Mouse (Mus musculus): ENCODE measurements around the gene Nrp1.

Nrp1 gene

GRCm38 (mm10) chr8:128358406-128358755, at the start of gene Nrp1:
Gene Nrp1 (plus strand): TSS chr8:128358604.
- in situ Hi-C loops (cut with MseI, MboI): no loop called here

- in situ Hi-C loops (cut with MseI, MboI): no loop called here
These were observed 37.6 kb upstream of the Nrp1 start for GRCm38 (mm10) chr8:128320797-128321196.

GRCm38 (mm10) chr8:128327281-128327680, 31.1 kb upstream of the Nrp1 start:
- in situ Hi-C loops (cut with MseI, MboI): no loop called here

GRCm38 (mm10) chr8:128327922-128328321, 30.5 kb upstream of the Nrp1 start:
- in situ Hi-C loops (cut with MseI, MboI): no loop called here

- in situ Hi-C loops (cut with MseI, MboI): no loop called here
These were observed 28.9 kb upstream of the Nrp1 start for GRCm38 (mm10) chr8:128329502-128329901.

GRCm38 (mm10) chr8:128335976-128336375, 22.4 kb upstream of the Nrp1 start:
- in situ Hi-C loops (cut with MseI, MboI): no loop called here

GRCm38 (mm10) chr8:128338951-128339350, 19.5 kb upstream of the Nrp1 start:
- in situ Hi-C loops (cut with MseI, MboI): no loop called here

- in situ Hi-C loops (cut with MseI, MboI): no loop called here
These were observed 18.9 kb upstream of the Nrp1 start for GRCm38 (mm10) chr8:128339521-128339920.

- in situ Hi-C loops (cut with MseI, MboI): no loop called here
These were observed 8.0 kb upstream of the Nrp1 start for GRCm38 (mm10) chr8:128350405-128350804.

- in situ Hi-C loops (cut with MseI, MboI): no loop called here
These were observed 7.2 kb upstream of the Nrp1 start for GRCm38 (mm10) chr8:128351211-128351610.

- in situ Hi-C loops (cut with MseI, MboI): no loop called here
These were observed 5.6 kb upstream of the Nrp1 start for GRCm38 (mm10) chr8:128352821-128353220.

- in situ Hi-C loops (cut with MseI, MboI): no loop called here
These were observed 4.4 kb upstream of the Nrp1 start for GRCm38 (mm10) chr8:128353999-128354398.

- in situ Hi-C loops (cut with MseI, MboI): no loop called here
These were observed 3.3 kb upstream of the Nrp1 start for GRCm38 (mm10) chr8:128355091-128355490.

GRCm38 (mm10) chr8:128356170-128356569, 2.2 kb upstream of the Nrp1 start:
- in situ Hi-C loops (cut with MseI, MboI): no loop called here

- in situ Hi-C loops (cut with MseI, MboI): no loop called here
These were observed 1.4 kb upstream of the Nrp1 start for GRCm38 (mm10) chr8:128356796-128357539.

GRCm38 (mm10) chr8:128357540-128358405, 631 bp upstream of the Nrp1 start:
- in situ Hi-C loops (cut with MseI, MboI): no loop called here

- in situ Hi-C loops (cut with MseI, MboI): no loop called here
These were observed 534 bp downstream of the Nrp1 start for GRCm38 (mm10) chr8:128358756-128359520.

- in situ Hi-C loops (cut with MseI, MboI): no loop called here
These were observed 1.3 kb downstream of the Nrp1 start for GRCm38 (mm10) chr8:128359521-128360318.

- in situ Hi-C loops (cut with MseI, MboI): no loop called here
These were observed 3.0 kb downstream of the Nrp1 start for GRCm38 (mm10) chr8:128361343-128361870.

GRCm38 (mm10) chr8:128362940-128363595, 4.7 kb downstream of the Nrp1 start:
- in situ Hi-C loops (cut with MseI, MboI): no loop called here

- in situ Hi-C loops (cut with MseI, MboI): no loop called here
These were observed 12.1 kb downstream of the Nrp1 start for GRCm38 (mm10) chr8:128370496-128370895.

All from mouse trophoblast stem cell (cell line).